Mouse (Mus musculus): ENCODE measurements around the gene Gm43518. TPM values are rescaled to one million over a fixed set of nuclear protein-coding genes. Genes with fewer than 3 reads are reported as not detected.

The Gm43518 gene
- polyA plus RNA-seq, 1 experiment from 2014 or later = 0.67 TPM

- H3K27ac ChIP-seq (ENCODE audit: low read depth) = no peak overlapping the region
- H3K4me1 ChIP-seq (ENCODE audit: insufficient read depth) = peaks cover 2% of the 10 kb centered on the region; the same call in 1 of the 2 replicates
- peak; percentile 45 for DNase-seq
- no peak for ATAC-seq
- H3K9me3 ChIP-seq (ENCODE audit: low read length) = no peaks in the 10 kb centered on the region
- no peaks in the 10 kb centered on the region for H3K27me3 ChIP-seq (ENCODE audit: insufficient read depth, low read length)
- H3K4me3 ChIP-seq (ENCODE audit: low read depth, low read length) = no peak overlapping the region
- no peaks in the 10 kb centered on the region for H3K36me3 ChIP-seq (replicated peaks; ENCODE audit: insufficient read depth, low read length)
- no peak for TF ChIP-seq CTCF (IDR thresholded peaks at IDR 0.05; ENCODE audit: low read depth)
- TF ChIP-seq EP300 (IDR thresholded peaks at IDR 0.05; ENCODE audit: low read depth) = no peak
- no peak overlapping the region for H3K9ac ChIP-seq (replicated peaks)
- no peak overlapping the region for H3K4me2 ChIP-seq (ENCODE audit: low read depth, low read length)
- 60% methylated on average over 8 of the region's 8 CpGs for WGBS (ENCODE audit: insufficient replicate concordance)
Observed at GRCm38 (mm10) chr5:123960129-123960528, 32.9 kb downstream of the Gm43518 start.

GRCm38 (mm10) chr5:123961046-123961445 lies 33.8 kb downstream of the Gm43518 start:
- no peak for ATAC-seq
- DNase-seq = no peak
- 87% methylated on average over 12 of the region's 12 CpGs for whole genome bisulfite sequencing (ENCODE audit: insufficient replicate concordance)
- no peak for TF ChIP-seq CTCF (IDR thresholded peaks at IDR 0.05; ENCODE audit: low read depth)
- no peak for TF ChIP-seq EP300 (IDR thresholded peaks at IDR 0.05; ENCODE audit: low read depth)
- Histone ChIP-seq H3K4me2 (ENCODE audit: low read depth, low read length) (no peak overlapping the region), H3K4me1 (ENCODE audit: insufficient read depth) (peaks cover 2% of the 10 kb centered on the region; the same call in 1 of the 2 replicates), H3K9ac (replicated peaks) (no peak overlapping the region), H3K27ac (ENCODE audit: low read depth) (no peak overlapping the region), H3K36me3 (replicated peaks; ENCODE audit: insufficient read depth, low read length) (no peaks in the 10 kb centered on the region), H3K27me3 (ENCODE audit: insufficient read depth, low read length) (no peaks in the 10 kb centered on the region), H3K4me3 (ENCODE audit: low read depth, low read length) (no peak overlapping the region), H3K9me3 (ENCODE audit: low read length) (no peaks in the 10 kb centered on the region)

GRCm38 (mm10) chr5:123964208-123964607 lies 37.0 kb downstream of the Gm43518 start:
- TF ChIP-seq EP300 (IDR thresholded peaks at IDR 0.05; ENCODE audit: low read depth) (no peak), CTCF (IDR thresholded peaks at IDR 0.05; ENCODE audit: low read depth) (no peak)
- no peaks in the 10 kb centered on the region for H3K9me3 ChIP-seq (ENCODE audit: low read length)
- 80% methylated on average over 4 of the region's 4 CpGs for WGBS (ENCODE audit: insufficient replicate concordance)
- H3K4me1 ChIP-seq (ENCODE audit: insufficient read depth) = no peaks in the 10 kb centered on the region; the same call in 1 of the 2 replicates
- H3K9ac ChIP-seq (replicated peaks) = no peak overlapping the region
- DNase-seq = no peak
- no peaks in the 10 kb centered on the region for H3K36me3 ChIP-seq (replicated peaks; ENCODE audit: insufficient read depth, low read length)
- no peak overlapping the region for H3K4me2 ChIP-seq (ENCODE audit: low read depth, low read length)
- H3K27me3 ChIP-seq (ENCODE audit: insufficient read depth, low read length) = no peaks in the 10 kb centered on the region
- no peak overlapping the region for H3K4me3 ChIP-seq (ENCODE audit: low read depth, low read length)
- no peak overlapping the region for H3K27ac ChIP-seq (ENCODE audit: low read depth)
- no peak for ATAC-seq

- H3K27ac ChIP-seq (ENCODE audit: low read depth) = peak overlapping the region; percentile 74
- WGBS (ENCODE audit: insufficient replicate concordance) = 64% methylated on average over 2 of the region's 2 CpGs
Observed at GRCm38 (mm10) chr5:123966759-123967158, 39.5 kb downstream of the Gm43518 start.

GRCm38 (mm10) chr5:123968468-123968867 lies 41.2 kb downstream of the Gm43518 start:
- 62% methylated on average over 5 of the region's 5 CpGs for WGBS (ENCODE audit: insufficient replicate concordance)
- H3K27me3 ChIP-seq (ENCODE audit: insufficient read depth, low read length) = peaks cover 6% of the 10 kb centered on the region; the same call in 1 of the 2 replicates
- H3K9me3 ChIP-seq (ENCODE audit: low read length) = no peaks in the 10 kb centered on the region
- H3K27ac ChIP-seq (ENCODE audit: low read depth) = no peak overlapping the region
- H3K9ac ChIP-seq (replicated peaks) = no peak overlapping the region
- H3K36me3 ChIP-seq (replicated peaks; ENCODE audit: insufficient read depth, low read length) = no peaks in the 10 kb centered on the region
- DNase-seq = no peak
- no peak for ATAC-seq
- H3K4me3 ChIP-seq (ENCODE audit: low read depth, low read length) = no peak overlapping the region
- peaks cover 3% of the 10 kb centered on the region; the same call in 1 of the 2 replicates for H3K4me1 ChIP-seq (ENCODE audit: insufficient read depth)
- no peak overlapping the region for H3K4me2 ChIP-seq (ENCODE audit: low read depth, low read length)
- TF ChIP-seq CTCF (IDR thresholded peaks at IDR 0.05; ENCODE audit: low read depth) (no peak), EP300 (IDR thresholded peaks at IDR 0.05; ENCODE audit: low read depth) (no peak)

More at GRCm38 (mm10) chr5:123966759-123967158, 39.5 kb downstream of the Gm43518 start:
- Histone ChIP-seq H3K4me3 (ENCODE audit: low read depth, low read length) (no peak overlapping the region), H3K4me2 (ENCODE audit: low read depth, low read length) (no peak overlapping the region), H3K4me1 (ENCODE audit: insufficient read depth) (no peaks in the 10 kb centered on the region), H3K27me3 (ENCODE audit: insufficient read depth, low read length) (no peaks in the 10 kb centered on the region), H3K36me3 (replicated peaks; ENCODE audit: insufficient read depth, low read length) (no peaks in the 10 kb centered on the region), H3K9ac (replicated peaks) (no peak overlapping the region), H3K9me3 (ENCODE audit: low read length) (no peaks in the 10 kb centered on the region)
- peak; percentile 85 for ATAC-seq
- TF ChIP-seq EP300 (IDR thresholded peaks at IDR 0.05; ENCODE audit: low read depth) (no peak), CTCF (IDR thresholded peaks at IDR 0.05; ENCODE audit: low read depth) (no peak)
- no peak for DNase-seq

DNA sequence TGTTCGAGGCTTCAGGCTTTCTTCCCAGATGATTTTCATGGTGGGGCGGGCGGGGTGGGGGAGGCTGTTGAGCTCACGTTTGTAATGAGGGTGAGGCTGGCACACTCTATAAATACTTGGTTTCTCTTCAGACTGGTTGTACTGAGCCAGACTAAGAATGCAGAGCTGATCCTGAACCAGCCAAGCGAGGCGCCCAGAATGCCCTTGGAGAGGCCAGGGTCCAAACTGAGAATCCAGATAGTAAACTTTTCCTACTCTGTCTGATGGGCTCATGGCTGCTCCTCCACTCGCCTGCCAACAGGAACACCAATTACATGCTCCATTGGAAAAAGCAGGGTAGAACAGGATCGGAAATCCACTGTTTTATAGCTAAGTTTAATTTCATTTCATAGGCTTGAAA lies 42.0 kb downstream of the Gm43518 start:
- no peaks in the 10 kb centered on the region for H3K36me3 ChIP-seq (replicated peaks; ENCODE audit: insufficient read depth, low read length)
- no peak overlapping the region for H3K9ac ChIP-seq (replicated peaks)
- H3K4me3 ChIP-seq (ENCODE audit: low read depth, low read length) = no peak overlapping the region
- H3K9me3 ChIP-seq (ENCODE audit: low read length) = no peaks in the 10 kb centered on the region
- no peak for ATAC-seq
- no peak for DNase-seq
- TF ChIP-seq CTCF (IDR thresholded peaks at IDR 0.05; ENCODE audit: low read depth) (no peak), EP300 (IDR thresholded peaks at IDR 0.05; ENCODE audit: low read depth) (no peak)
- peaks cover 6% of the 10 kb centered on the region; the same call in 1 of the 2 replicates for H3K27me3 ChIP-seq (ENCODE audit: insufficient read depth, low read length)
- no peak overlapping the region for H3K27ac ChIP-seq (ENCODE audit: low read depth)
- peaks cover 3% of the 10 kb centered on the region; the same call in 1 of the 2 replicates for H3K4me1 ChIP-seq (ENCODE audit: insufficient read depth)
- WGBS (ENCODE audit: insufficient replicate concordance) = 68% methylated on average over 8 of the region's 8 CpGs
- H3K4me2 ChIP-seq (ENCODE audit: low read depth, low read length) = no peak overlapping the region
